Mouse (Mus musculus): ENCODE measurements at regions not wholly inside any gene's neighbourhood (a gene's known extent, or its start where the extent isn't known, plus 50 kb on each side); places are given as distances from the start of the nearest gene placed in this dataset.
A peak's percentile ranks its signal among the peaks of the same experiment; 100 is the strongest.

DNA sequence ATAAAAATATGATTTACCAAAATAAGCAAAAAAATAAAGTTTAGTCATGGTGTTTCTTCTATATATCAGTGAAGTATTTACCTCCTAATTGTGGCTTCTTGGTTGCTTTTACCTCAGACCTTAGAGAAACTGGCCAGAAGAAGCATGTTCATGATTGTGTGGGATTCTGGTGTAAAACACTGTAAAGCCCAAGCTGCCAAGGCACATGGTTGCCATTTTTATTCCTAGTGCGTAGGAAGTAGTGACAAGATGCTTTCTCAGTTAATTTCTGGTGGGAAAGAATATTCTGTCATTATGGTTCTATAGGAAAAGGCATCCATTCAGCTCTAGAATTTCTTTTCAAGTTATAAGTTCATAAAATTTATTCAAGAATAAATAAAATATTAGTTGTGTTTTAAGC is 805.2 kb downstream of the Olfm4 start:
- intact Hi-C loops (cut with DNase I), result no loop called here
- peak; percentile 2 to 7 for DNase-seq (ENCODE audit: low spot score in 2 of 2)

DNA sequence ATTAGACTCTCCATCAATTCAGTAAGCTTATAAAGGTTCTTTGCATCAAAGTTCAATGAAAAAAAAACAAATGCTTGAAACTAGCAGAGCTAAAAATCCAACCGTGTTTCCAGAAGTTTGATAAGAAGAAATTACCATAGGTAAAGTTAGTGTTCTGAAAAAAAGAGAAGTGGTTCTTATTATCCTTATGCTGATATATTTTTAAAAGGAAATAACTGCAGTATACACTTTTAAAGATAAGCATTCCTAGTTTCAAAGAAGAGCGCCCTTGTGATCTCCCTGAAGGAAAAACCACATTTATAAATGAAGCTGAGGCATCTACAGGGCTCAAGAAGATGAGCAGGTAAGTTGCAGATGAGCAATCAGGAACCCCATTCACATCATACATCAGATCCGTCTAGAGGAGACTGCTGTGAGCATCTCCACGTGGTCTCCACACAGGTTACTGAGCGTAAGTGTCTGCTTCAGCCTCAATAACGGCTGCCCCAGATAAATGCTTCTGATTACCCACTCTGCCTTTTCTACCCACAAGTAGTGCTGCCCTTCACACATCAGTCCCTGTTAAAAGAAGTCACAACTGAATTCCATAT is 815.6 kb downstream of the Olfm4 start:
- no peak for DNase-seq (ENCODE audit: low spot score in 2 of 2)
- intact Hi-C loops (cut with DNase I), result no loop called here

DNA sequence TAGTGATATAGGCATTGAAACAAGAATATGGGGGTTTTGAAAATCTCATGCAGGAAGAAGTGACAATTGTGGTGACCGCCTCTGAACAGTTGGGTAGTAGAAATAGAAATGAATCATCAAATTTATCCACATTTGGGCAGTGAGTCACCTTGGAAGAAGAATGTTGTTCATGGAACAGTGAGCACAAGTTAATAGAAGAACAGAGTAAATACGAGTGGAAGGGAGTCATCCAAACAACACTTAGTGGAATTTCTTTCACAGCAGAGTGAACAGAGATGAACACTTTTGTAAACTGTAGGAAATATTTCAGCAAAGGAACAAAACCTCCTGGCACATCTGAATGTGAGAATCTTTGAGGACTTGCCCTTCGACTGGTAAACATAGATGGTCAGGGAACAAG is 846.6 kb downstream of the Olfm4 start:
- no peak for DNase-seq (ENCODE audit: low spot score in 2 of 2)
- intact Hi-C loops (cut with DNase I), result no loop called here

DNA sequence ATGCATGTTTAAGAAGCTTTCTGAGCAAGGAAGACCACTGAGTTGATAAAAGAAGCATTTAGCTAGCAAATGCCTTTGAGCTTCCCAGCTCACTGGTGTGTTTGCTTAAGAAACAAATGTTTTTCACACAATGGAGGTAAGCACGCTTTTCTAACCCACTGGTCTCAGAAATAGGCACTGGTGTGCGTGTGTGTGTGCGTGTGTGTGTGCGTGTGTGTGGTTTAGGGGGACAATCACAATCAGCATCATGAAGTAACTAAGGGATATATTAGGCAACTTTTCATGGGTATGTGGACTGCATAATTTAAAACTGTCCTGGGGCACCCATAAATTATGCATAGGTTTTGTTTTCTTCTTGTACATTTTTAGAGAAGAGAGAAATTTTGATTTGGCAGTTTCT is 860.7 kb downstream of the Olfm4 start:
- DNase-seq (ENCODE audit: low spot score in 2 of 2), result no peak
- intact Hi-C loops (cut with DNase I), result no loop called here

DNA sequence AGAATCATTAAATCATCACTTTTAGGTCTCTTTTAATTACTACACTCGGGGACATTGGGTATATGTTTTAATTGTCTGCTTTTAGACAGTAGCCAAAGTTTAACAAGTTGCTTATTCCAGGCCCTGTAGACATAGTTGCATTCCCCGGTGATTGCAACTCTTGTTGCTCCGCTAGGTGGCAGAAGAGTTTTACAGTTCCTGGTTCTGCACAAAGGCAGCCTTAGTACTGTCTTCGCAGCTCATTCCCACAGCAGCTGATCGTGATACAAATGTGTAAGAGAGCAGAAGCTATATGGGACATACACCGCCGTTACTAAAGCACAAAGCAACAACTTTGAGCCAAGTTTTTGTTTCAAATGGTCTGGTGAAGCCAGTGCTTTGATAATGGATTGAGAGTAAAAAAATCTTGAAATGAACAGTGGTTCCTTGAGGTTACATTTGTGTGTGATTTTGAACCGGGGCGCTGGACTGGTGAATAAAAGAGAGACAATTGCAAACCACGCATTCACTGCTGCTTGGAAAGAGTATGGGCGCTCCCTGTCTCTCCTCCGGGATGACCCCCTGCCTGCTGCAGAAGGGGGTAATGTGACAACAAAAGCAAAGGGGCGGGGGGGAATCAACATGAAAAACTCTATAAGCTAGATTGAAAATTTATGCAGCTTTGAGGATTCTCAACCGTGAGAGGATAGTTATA is 861.8 kb downstream of the Olfm4 start:
- intact Hi-C loops (cut with DNase I), result loop anchor here (5.0 kb wide), 1 partner anchor 578 kb away; no protein-coding TSS in a partner anchor
- DNase-seq (ENCODE audit: low spot score in 2 of 2), result peak; percentile 90 to 94

DNA sequence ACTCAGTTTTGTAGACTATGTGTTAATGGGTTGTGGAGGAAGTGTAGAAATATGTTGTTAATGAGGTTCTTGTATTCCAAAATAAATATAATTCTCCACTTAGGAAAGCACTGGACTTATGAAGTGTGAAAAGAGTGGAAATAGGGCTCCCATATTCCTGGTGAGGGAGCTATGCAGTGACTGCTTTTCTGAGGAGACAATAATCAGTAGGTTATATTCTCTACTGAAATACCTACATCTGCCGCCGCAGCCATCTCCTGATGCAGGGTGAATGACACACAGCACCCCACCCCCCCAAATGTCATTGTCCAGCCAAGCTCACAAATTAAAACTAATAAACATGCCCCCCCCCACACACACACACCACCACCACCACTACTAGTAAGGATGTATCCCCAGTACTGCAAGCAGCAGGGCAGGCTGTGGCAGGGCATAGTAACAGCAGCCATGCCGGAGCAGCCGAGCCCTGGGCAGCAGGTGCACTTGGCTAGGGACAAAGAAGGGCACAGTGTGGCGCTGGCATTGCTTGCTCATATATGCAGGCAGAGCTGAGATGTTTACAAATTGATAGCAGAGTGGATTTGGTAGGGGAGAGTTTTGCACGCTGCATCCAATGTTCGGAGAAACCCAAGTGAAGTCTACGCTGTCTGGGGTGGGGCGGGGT is 862.7 kb downstream of the Olfm4 start:
- intact Hi-C loops (cut with DNase I), result loop anchor here (5.0 kb wide), 1 partner anchor 579 kb away; no protein-coding TSS in a partner anchor
- DNase-seq (ENCODE audit: low spot score in 2 of 2), result peak in 1 of 2 experiments; percentile 13
